Mouse (Mus musculus): ENCODE measurements around the gene H2-Ke6.

Gene H2-Ke6

GRCm38 (mm10) chr17:33995651-33996050 is 32.2 kb downstream of the H2-Ke6 start:
- DNase-seq = no peak

- DNase-seq = no peak
Observed at GRCm38 (mm10) chr17:33994959-33995358, 32.9 kb downstream of the H2-Ke6 start.

DNA sequence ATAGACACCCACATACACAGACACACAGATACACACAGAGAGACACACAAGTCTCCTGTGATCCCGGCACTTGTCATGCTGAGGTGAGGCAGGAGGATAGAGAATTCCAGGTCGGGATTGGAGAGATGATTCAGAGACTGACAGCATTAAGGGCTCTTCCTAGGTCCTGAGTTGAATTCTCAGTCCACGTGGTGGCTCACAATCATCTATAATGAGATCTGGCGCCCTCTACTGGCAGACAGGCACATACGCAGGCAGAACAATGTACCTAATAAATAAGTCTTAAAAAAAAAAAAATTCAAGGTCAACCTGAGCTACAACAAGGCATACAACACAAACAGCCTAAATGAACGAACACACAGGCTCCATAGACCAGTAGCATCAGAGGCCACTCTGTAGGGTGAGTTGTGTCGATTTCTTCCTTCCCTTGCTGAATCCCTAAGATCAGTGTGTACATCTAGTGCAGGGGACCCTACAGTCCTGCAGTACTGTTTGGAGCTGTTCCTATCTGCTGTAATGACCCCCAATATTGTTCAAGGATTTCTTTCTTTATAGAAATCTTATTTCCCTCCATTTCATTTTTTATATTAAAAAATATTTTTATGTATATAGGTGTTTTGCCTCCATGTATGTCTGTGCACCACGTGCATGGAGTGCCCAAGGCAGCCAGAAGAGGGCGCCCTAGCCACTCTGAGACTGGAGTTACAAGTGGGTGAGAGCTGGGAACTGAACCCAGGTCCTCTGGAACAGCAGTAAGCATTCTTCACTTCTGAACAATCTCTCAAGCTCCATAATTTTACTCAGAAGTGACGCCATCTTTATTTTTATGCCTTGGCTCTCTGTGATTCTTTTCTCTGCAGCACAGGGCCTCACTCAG is 35.8 kb downstream of the H2-Ke6 start:
- DNase-seq = peak; percentile 77 to 86

- DNase-seq = peak; percentile 79 to 88
Observed at GRCm38 (mm10) chr17:33982136-33982535, 45.7 kb downstream of the H2-Ke6 start.

DNA sequence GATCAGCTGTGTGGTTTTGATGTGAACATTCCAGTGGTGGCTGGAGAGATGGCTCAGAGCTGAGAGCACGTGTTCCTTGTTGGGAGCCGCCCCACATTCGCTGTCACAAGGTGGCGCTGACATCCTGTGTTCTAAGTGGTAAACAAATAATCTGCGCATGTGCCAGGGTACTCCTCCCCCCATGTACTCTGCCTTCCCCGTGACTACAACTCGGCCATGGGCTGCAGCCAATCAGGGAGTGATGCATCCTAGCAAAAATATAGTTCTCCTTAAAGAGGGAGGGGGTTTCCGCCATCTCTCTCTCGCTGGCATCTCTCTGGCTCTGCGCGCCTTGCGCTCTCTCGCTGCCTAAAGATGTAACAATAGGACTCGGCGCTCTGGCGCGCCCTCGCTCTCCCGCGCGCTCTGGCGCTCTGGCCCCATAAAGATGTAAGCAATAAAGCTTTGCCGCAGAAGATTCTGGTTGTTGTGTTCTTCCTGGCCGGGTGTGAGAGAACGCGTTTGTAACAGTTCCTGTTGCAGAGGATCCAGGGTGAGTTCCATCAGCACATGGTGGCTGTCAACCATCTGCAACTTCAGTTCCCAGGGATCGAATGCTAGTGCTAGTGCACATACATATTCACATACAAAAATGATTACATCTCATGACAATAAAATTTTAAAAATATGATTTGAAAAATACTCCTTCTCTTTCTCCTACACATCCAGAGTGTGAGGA is 46.5 kb downstream of the H2-Ke6 start:
- DNase-seq = peak; percentile 90 to 93

DNA sequence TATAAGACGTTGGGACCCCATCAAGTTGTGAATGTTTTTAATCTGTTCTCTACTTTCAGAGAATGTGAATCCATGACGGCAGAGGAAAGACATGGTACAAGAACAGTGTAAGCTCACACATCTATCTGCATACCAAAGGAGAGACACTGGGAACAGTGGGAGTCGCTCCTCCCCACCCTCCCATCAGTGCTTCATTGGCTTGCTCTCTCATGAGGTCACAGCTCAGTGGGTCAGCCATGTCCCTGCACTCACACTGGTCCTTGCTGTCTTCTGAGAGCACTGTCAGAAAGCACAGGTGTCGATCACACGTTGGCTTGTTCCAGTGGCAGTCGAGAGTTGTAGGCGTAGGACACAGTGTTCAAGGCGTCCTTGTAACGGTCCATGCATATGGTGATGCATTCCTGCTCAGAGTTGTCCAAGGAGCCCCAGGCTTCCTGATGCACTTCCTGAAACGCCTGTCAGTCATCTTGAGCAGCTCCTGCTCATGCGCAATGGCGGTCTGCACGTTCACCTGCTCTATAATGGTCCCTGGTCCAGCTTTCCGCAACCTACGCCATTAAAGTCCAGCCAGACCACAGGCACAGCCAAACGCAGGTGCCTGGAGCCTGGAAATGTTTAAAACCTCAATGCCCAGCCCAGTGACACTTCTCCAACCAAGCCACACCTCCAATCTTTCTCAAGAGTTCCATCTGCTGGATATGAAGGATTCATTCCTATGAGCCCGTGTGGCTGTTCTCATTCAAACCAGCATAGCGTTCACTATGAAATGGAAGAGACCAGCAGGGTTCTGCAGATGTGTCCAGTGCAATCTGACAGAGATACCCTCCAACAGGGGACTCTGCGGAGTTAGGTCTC is 47.5 kb downstream of the H2-Ke6 start:
- DNase-seq = no peak

GRCm38 (mm10) chr17:33979512-33980050 is 48.3 kb downstream of the H2-Ke6 start:
- no peak for DNase-seq

- DNase-seq = peak; percentile 54 to 68
Observed at GRCm38 (mm10) chr17:33978631-33979031, 49.2 kb downstream of the H2-Ke6 start.

DNA sequence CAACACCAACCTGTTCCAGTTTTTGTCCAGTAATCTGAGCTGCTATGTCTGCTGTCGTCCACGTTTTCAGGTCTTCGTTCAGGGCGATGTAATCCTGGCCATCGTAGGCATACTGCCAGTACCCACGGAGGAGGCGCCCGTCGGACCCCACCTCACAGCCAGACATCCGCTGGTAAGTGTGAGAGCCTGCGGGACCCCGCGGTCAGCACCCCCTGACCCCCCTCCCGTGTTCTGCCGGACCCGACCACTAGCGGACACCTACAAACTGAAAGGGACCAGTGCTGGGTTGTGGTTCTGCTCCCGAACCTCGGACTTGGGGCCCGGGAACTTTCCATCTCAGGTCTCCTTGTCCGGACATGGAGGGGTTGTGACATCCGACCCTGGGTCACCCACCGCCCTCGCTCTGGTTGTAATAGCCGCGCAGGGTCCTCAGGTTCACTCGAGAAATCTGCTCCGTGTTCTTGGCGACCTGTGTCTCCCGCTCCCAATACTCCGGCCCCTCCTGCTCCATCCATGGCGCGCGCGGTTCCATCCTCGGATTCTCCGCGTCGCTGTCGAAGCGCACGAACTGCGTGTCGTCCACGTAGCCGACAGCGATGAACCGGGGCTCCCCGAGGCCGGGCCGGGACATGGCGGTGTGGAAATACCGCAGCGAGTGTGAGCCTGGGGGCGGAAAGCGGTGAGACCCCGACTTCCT is 49.9 kb downstream of the H2-Ke6 start:
- no peak for DNase-seq
